Mouse (Mus musculus) kidney, embryonic 16.5 days (tissue): ENCODE data around the gene Zscan29. TPM values are rescaled to one million over a fixed set of nuclear protein-coding genes. Genes with fewer than 3 reads are reported as not detected.
"Not testable (repeated sequence)": the region's sequence is repeated elsewhere in the genome, so short reads cannot be mapped to it uniquely, and the experiment has no call there.

ENCODE experiments used
- ATAC-seq: fragments of 200-750 bp; cut with Nextera tagmentation; 2 replicates; pipeline ENCODE4 v1.8.0; 2017; ENCODE audit warnings: moderate TSS enrichment; ENCODE audit not compliant: low FRiP score, low TSS enrichment
- H3K27ac ChIP-seq: fragments of 300-500 bp; sonication (generic); 2 replicates; pipeline ENCODE4 v1.5.1; 2014; ENCODE audit warnings: low read length
- H3K27me3 ChIP-seq: fragments of 300-500 bp; sonication (generic); 2 replicates; pipeline ENCODE4 v1.6.1; 2014; ENCODE audit warnings: low read length, control low read depth, mixed read lengths; ENCODE audit not compliant: insufficient read depth
- H3K36me3 ChIP-seq: fragments of 300-500 bp; sonication (generic); 2 replicates; pipeline ENCODE4 v1.6.1; 2014; ENCODE audit warnings: low read length, control low read depth, mixed read lengths; ENCODE audit not compliant: insufficient read depth
- H3K4me1 ChIP-seq: fragments of 300-500 bp; sonication (generic); 2 replicates; pipeline ENCODE4 v1.6.1; 2014; ENCODE audit warnings: low read length, control low read depth, mixed read lengths; ENCODE audit not compliant: insufficient read depth
- H3K4me2 ChIP-seq: fragments of 300-500 bp; sonication (generic); replicated peaks from 2 replicates; pipeline ENCODE4 v1.6.1; 2014; ENCODE audit warnings: low read depth, low read length
- H3K4me3 ChIP-seq: fragments of 300-500 bp; sonication (generic); 2 replicates; pipeline ENCODE4 v1.5.1; 2014; ENCODE audit warnings: mild to moderate bottlenecking, low read length
- H3K9ac ChIP-seq: fragments of 300-500 bp; sonication (generic); replicated peaks from 2 replicates; pipeline ENCODE4 v1.6.1; 2014; ENCODE audit warnings: low read length
- H3K9me3 ChIP-seq: fragments of 300-500 bp; sonication (generic); 2 replicates; pipeline ENCODE4 v1.6.1; 2016; ENCODE audit warnings: low read length, control low read depth
- WGBS: fragments of 180-500 bp; shearing (Covaris S2); extraction: QIAGEN DNeasy Blood & Tissue Kit; methylation state at CpG from one replicate; pipeline ENCODE4 v1.1.7; 2014; 5-methylcytosine and 5-hydroxymethylcytosine counted together
- polyA plus RNA-seq: library from polyadenylated mRNA; unstranded; fragments of >200 nt; fragmentation: Nextera tagmentation; extraction: Ambion mirVana; gene quantifications from 2 replicates; pipeline ENCODE4 v1.2.1, GENCODE M21; 2015

Gene Zscan29
- polyA plus RNA-seq, 1 experiment from 2014 or later = 12.1 TPM

DNA sequence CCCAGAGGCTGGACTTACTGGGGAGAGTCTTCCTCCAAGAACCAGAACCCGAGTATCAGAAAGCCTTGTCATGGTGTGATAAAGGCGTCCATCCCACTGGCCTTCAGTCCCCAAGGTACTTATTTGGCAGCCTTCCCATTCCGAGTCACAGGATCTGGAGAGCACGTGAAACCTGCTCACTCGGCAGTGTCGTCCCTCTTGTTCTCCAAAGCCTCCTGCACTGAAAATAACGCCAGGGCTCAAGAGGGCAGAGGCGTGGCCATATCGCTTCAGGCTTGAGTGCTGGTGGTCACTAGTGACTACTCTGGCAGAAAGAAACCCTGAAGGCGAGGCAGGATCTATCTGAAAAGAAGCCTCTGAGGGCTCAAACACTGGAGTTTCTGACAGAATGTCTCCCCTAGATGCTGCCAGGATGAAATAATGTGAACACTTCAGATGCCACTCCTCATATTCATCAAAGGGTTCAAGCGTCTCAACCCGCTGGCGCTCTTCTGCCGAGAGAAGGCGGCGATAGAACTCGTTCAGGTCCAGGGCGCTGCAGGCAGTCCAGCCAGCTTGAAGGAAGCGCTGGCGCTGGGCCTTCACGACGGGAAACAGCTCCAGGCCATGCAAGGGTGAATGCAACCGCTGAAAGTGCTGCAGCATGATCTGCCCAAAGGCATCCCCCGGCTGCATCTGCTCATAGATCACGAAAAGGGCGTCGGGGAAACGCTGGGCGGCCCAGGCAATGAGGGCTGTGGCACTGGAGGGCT, 31.5 kb downstream of the Zscan29 start:
- ATAC-seq = peak; percentile 43
- Histone ChIP-seq H3K27me3 (no peaks in the 10 kb centered on the region), H3K4me1 (peaks cover 24% of the 10 kb centered on the region), H3K36me3 (peaks cover 23% of the 10 kb centered on the region), H3K4me2 (peak overlapping the region; percentile 74), H3K27ac (peak overlapping the region; percentile 98), H3K9ac (peak overlapping the region; percentile 84), H3K4me3 (peak overlapping the region; percentile 68), H3K9me3 (peaks cover 8% of the 10 kb centered on the region; the same call in 1 of the 2 replicates)
- WGBS = 50% methylated on average over 29 of the region's 29 CpGs

DNA sequence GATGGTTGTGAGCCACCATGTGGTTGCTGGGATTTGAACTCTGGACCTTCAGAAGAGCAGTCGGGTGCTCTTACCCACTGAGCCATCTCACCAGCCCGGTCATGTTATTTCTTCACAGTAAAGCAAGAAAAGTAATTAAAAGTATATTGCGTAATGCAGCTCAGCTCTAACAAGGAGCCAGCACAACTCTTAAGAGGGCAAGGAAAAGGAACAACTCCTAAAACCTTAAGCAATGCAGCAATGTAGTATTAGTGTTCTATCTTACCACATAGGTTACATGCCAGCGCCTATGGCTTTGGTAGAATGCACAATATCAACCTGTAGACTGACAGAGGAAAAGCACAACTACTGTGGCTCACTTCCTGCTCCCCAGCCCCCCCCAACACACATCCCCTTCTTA, 33.6 kb downstream of the Zscan29 start:
- no peaks in the 10 kb centered on the region for H3K27me3 ChIP-seq
- H3K9me3 ChIP-seq = peaks cover 8% of the 10 kb centered on the region; the same call in 1 of the 2 replicates
- peak overlapping the region; percentile 11; the same call in 1 of the 2 replicates for H3K4me2 ChIP-seq
- peaks cover 20% of the 10 kb centered on the region for H3K36me3 ChIP-seq
- no peak overlapping the region for H3K9ac ChIP-seq
- no peak overlapping the region for H3K27ac ChIP-seq
- H3K4me3 ChIP-seq = no peak overlapping the region
- 90% methylated on average over 4 of the region's 4 CpGs for WGBS
- ATAC-seq = no peak
- peaks cover 24% of the 10 kb centered on the region for H3K4me1 ChIP-seq

DNA sequence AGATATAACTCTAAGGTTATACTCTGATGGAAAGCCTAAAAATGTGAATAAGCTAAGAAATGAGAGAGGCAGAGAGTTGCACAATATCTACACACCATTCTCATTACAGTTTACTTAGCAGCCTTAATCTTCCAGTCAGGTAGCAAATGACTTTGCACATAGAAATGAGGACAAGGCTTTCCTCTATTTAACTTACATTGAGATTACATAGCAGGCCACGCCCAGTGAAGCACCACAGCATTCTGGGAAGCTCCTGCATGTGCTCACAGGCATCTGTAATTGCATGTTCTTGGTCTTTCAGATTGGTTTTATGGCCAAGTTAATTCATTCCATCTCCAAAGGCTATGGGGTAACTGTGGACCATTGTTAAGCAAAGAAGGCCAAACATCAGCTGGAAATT, 38.1 kb downstream of the Zscan29 start:
- 68% methylated on average over 1 of the region's 1 CpGs for WGBS

DNA sequence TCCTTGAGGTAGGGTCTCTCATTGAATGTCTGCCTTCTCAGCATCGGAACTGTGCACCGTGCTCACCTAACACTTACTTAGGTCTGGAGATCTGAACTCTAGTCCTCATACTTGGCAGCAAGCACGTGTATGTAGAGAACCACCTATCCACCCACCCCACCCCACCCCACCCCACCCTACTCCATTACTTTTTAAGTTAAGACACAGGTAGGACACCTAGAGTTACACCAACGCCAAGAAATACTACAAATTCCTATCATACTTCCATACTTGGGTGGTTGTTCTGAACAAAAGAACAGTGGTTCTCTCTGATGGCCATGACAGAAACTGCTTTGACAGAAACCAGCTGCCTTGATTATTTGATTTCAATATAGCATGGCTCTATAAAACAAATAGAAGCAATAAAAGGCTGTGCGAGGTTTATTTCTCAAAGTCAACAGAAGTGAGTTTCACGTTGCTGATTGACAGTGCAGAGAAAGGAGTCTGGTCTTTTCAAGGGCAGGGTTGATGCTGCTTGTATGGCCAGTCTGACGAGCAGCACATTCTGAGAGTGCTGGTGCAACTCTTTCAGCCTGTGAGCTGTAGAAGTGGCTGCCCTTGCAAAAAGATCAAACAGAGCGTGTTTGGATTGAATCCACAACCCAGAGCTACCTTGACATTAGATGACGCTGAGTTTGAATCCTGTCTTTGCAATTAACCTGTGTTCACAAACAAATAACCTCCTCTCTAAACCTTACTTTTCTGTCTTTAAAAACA, 41.9 kb downstream of the Zscan29 start:
- Histone ChIP-seq H3K9me3 (no peaks in the 10 kb centered on the region), H3K27ac (no peak overlapping the region), H3K4me2 (no peak overlapping the region), H3K4me1 (no peaks in the 10 kb centered on the region), H3K36me3 (no peaks in the 10 kb centered on the region), H3K4me3 (no peak overlapping the region), H3K9ac (no peak overlapping the region), H3K27me3 (no peaks in the 10 kb centered on the region)
- 61% methylated on average over 9 of the region's 9 CpGs for WGBS
- ATAC-seq = no peak

More for the DNA sequence above, 38.1 kb downstream of the Zscan29 start:
- H3K27ac ChIP-seq = no peak overlapping the region
- no peak overlapping the region for H3K9ac ChIP-seq
- no peaks in the 10 kb centered on the region for H3K4me1 ChIP-seq
- ATAC-seq = no peak
- no peak overlapping the region for H3K4me2 ChIP-seq
- H3K9me3 ChIP-seq = no peaks in the 10 kb centered on the region
- peaks cover 4% of the 10 kb centered on the region; the same call in 1 of the 2 replicates for H3K36me3 ChIP-seq
- no peaks in the 10 kb centered on the region for H3K27me3 ChIP-seq
- no peak overlapping the region for H3K4me3 ChIP-seq

DNA sequence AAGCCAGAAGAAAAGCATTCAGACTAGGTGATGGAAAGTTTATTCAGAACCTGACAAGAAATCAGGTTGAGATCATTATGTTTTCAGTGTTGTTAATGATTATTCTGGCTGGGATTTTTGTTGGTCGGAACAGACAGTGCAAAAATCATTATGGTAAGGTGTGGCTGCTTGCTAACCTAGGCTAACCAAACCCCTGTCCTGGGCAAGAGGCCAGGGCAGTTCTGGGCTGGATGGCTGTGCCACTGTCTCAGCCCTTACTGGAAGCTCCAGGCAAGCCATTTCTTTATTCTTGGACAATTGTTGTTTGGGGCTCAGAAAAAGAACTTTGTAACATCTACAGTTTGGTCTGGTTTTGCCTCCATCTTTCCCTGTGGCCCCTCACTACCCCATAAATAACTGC, 43.4 kb downstream of the Zscan29 start:
- ATAC-seq = no peak
- no peaks in the 10 kb centered on the region for H3K4me1 ChIP-seq
- H3K9ac ChIP-seq = no peak overlapping the region
- WGBS = 63% methylated on average over 1 of the region's 1 CpGs
- no peak overlapping the region for H3K4me3 ChIP-seq
- no peak overlapping the region for H3K4me2 ChIP-seq
- no peak overlapping the region for H3K27ac ChIP-seq
- no peaks in the 10 kb centered on the region for H3K9me3 ChIP-seq
- no peaks in the 10 kb centered on the region for H3K27me3 ChIP-seq
- H3K36me3 ChIP-seq = no peaks in the 10 kb centered on the region

DNA sequence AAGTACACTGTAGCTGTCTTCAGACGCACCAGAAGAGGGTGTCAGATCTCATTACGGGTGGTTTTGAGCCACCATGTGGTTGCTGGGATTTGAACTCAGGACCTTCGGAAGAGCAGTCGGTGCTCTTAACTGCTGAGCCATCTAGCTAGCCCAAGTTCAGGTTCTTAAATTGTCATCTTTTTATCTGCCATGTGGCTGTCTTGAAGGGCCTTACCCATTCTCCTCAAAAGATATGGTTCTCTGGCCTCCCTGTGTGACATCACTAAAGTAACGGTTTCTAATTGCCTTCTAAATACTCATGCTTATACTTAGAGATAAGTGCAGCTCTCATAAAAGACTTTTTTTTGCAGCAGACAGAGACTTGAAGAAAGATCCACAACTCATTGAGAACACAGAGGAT, 44.6 kb downstream of the Zscan29 start:
- H3K36me3 ChIP-seq, H3K27me3 ChIP-seq, H3K27ac ChIP-seq, H3K4me2 ChIP-seq, H3K4me1 ChIP-seq, ATAC-seq, H3K9me3 ChIP-seq, H3K9ac ChIP-seq, H3K4me3 ChIP-seq: not testable (repeated sequence)
- 94% methylated on average over 5 of the region's 5 CpGs for WGBS

DNA sequence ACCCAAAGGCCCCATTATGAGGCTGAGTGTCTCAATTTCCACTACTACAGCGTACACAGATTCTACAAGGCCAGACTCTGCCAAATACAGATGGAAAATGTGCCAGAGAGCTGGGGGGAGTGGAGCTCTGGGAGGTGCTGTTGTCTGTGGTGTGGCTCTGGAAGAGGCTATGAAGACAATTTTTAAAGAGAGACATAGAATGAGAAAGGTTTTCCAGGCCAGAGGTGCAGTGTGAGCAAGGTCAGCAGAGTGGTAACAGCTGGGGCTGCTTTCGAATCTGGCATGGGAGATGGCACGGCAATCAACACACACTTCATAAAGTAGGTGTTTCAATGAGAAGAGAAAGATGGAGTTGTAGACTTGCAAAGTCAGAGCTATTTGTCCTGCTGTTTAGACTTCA, 51.7 kb downstream of the Zscan29 start:
- H3K27ac ChIP-seq = no peak overlapping the region
- no peak for ATAC-seq
- H3K36me3 ChIP-seq = no peaks in the 10 kb centered on the region
- H3K4me3 ChIP-seq = no peak overlapping the region
- WGBS = 85% methylated on average over 3 of the region's 3 CpGs
- no peak overlapping the region for H3K4me2 ChIP-seq
- no peaks in the 10 kb centered on the region for H3K4me1 ChIP-seq
- H3K27me3 ChIP-seq = peaks cover 3% of the 10 kb centered on the region; the same call in 1 of the 2 replicates
- H3K9me3 ChIP-seq = no peaks in the 10 kb centered on the region
- H3K9ac ChIP-seq = no peak overlapping the region

DNA sequence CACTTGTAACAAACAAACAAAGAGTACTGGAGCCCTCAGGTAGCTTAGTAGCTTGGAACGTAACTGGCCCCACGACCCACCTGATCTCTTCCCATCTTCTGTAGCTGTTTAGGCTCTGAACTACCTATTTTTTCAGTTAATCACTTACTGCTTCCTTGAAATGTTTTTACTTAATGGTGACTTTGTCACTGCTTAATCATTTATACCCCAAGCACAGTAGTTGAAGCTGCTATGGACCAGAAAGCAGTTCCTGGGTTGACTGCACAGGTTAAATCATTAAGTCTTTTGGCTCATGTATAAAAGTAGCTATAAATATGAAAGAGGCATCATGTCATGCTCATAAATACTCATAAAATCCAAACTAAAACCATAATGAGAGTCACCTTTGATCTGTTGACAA, 55.5 kb downstream of the Zscan29 start:
- Histone ChIP-seq H3K4me2 (no peak overlapping the region), H3K9me3 (no peaks in the 10 kb centered on the region), H3K4me1 (no peaks in the 10 kb centered on the region), H3K27me3 (peaks cover 3% of the 10 kb centered on the region; the same call in 1 of the 2 replicates), H3K27ac (no peak overlapping the region; the same call in 1 of the 2 replicates), H3K9ac (no peak overlapping the region), H3K4me3 (no peak overlapping the region), H3K36me3 (no peaks in the 10 kb centered on the region)
- ATAC-seq = peak; percentile 51
- WGBS = 63% methylated on average over 2 of the region's 2 CpGs

DNA sequence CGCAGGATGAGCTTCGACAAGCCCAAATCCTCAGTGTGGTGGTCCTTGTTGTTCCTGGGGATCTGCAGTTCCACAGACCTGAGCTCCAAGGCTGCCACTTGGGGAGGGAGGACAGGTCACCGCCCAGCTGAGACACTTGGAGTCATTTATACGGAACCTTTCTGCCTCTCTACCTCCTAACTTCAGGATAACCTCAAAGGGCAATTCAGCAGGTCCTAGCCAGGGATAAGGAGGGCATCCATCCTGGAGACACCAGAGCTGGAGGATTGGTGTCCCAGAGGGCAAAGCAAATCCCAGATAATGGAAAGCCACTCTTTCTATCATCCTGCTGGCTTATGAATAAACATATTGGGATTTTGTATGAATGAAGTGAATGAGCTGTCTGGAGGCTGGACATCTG, 61.2 kb downstream of the Zscan29 start, which contains the start of gene Tgm7:
Tgm7 (minus strand) TSS at position 101 of the 400 bp plus-strand sequence.
- Histone ChIP-seq H3K9ac (no peak within 1 kb of the TSS), H3K4me2 (no peak within 1 kb of the TSS), H3K4me3 (no peak within 1 kb of the TSS), H3K9me3 (no peaks in the 10 kb centered on the region), H3K4me1 (no peaks in the 10 kb centered on the region), H3K36me3 (no peaks in the 10 kb centered on the region), H3K27me3 (no peaks in the 10 kb centered on the region), H3K27ac (no peak within 1 kb of the TSS)
- 84% methylated on average over 4 of the region's 4 CpGs for WGBS
- no peak for ATAC-seq
